In genomic region chr3:28031643-28032243, GRCm38 (mm10) we compare ENCODE assay signal across 9 mouse cellular contexts.
DNase-seq lines count a peak whose midpoint lies in the region; ATAC-seq and TF ChIP-seq lines count a peak whose summit lies in the region.
"Had no signal": no experiment of that assay in that cellular context is flagged by ENCODE, and none has a peak within 500 bp of the region (broad histone marks: within the 10 kb centered on the region; RNA-seq: fewer than 3 reads in every experiment).

No protein-coding gene starts in this region.

- DNase-seq in right cerebral cortex, postnatal 10 days (ENCODE audit: low spot score in 2 of 2) = peak; percentile 53 to 55
- DNase-seq in right cerebral cortex, adult 18-20 months = no peak
- no peak for DNase-seq in forebrain, postnatal 0 days
- DNase-seq in thymus, postnatal 25 days = peak; percentile 49
- DNase-seq in adrenal gland, adult 8-10 months = no peak
- DNase-seq in MN1 (ENCODE audit: low spot score) = no peak

- no peaks in the 10 kb centered on the region for H3K36me3 ChIP-seq in forebrain, postnatal 0 days (ENCODE audit: insufficient read depth)
- no peaks in the 10 kb centered on the region for H3K36me3 ChIP-seq in liver, embryonic 16.5 days (ENCODE audit: control insufficient read depth, insufficient read depth)

- 33% methylated on average over 7 of the region's 7 CpGs for WGBS in forebrain, postnatal 0 days
- 30% methylated on average over 7 of the region's 7 CpGs for WGBS in liver, embryonic 16.5 days (ENCODE audit: insufficient replicate concordance)

- H3K27ac ChIP-seq in forebrain, postnatal 0 days (ENCODE audit: low read depth, low read length) = no peak overlapping the region
- no peak overlapping the region for H3K27ac ChIP-seq in liver, embryonic 16.5 days (ENCODE audit: low read length)
- H3K27ac ChIP-seq: heart, adult 2 months had no signal

- H3K4me1 ChIP-seq in forebrain, postnatal 0 days (ENCODE audit: insufficient read depth) = 0 out of 2 replicates have a peak, but pooled peaks cover 7% of the 10 kb centered on the region
- peaks cover 5% of the 10 kb centered on the region for H3K4me1 ChIP-seq in liver, embryonic 16.5 days (ENCODE audit: control insufficient read depth, low read depth, low read length)
- H3K4me1 ChIP-seq: megakaryocyte, embryonic 14.5 days had no signal

- no peaks in the 10 kb centered on the region for H3K9me3 ChIP-seq in forebrain, postnatal 0 days (ENCODE audit: low read length)
- no peaks in the 10 kb centered on the region for H3K9me3 ChIP-seq in liver, embryonic 16.5 days (replicated peaks; ENCODE audit: control insufficient read depth, low read length)
- H3K9me3 ChIP-seq: megakaryocyte, embryonic 14.5 days had no signal

- peak; percentile 29; the same call in 1 of the 2 replicates for ATAC-seq in forebrain, postnatal 0 days
- peak; percentile 49; the same call in 1 of the 2 replicates for ATAC-seq in liver, embryonic 16.5 days (ENCODE audit: low read depth)

- no peak overlapping the region for H3K4me3 ChIP-seq in forebrain, postnatal 0 days (ENCODE audit: low read depth, low read length)
- no peak overlapping the region for H3K4me3 ChIP-seq in liver, embryonic 16.5 days (ENCODE audit: low read depth, low read length)
- H3K4me3 ChIP-seq: heart, adult 2 months; megakaryocyte, embryonic 14.5 days had no signal

- TF ChIP-seq CTCF in forebrain, postnatal 0 days (IDR thresholded peaks at IDR 0.05; ENCODE audit: low read depth) = no peak

- no peak overlapping the region for H3K4me2 ChIP-seq in forebrain, postnatal 0 days (ENCODE audit: low read depth)
- no peak overlapping the region for H3K4me2 ChIP-seq in liver, embryonic 16.5 days (ENCODE audit: low read depth, low read length)

- H3K9ac ChIP-seq in forebrain, postnatal 0 days = no peak overlapping the region
- no peak overlapping the region for H3K9ac ChIP-seq in liver, embryonic 16.5 days (ENCODE audit: low read depth, low read length)

- H3K27me3 ChIP-seq in forebrain, postnatal 0 days (ENCODE audit: insufficient read depth, low read length) = no peaks in the 10 kb centered on the region
- H3K27me3 ChIP-seq in liver, embryonic 16.5 days (ENCODE audit: control insufficient read depth, insufficient read depth, low read depth, low read length) = no peaks in the 10 kb centered on the region
- H3K27me3 ChIP-seq: megakaryocyte, embryonic 14.5 days had no signal

Comparison
In these comparisons a context has a peak if more than half of its experiments do, and no peak if none do; other contexts are left out.
1. DNase-seq: peak in right cerebral cortex, postnatal 10 days (2 of 2) and thymus, postnatal 25 days (single experiment); none in right cerebral cortex, adult 18-20 months (single experiment), forebrain, postnatal 0 days (single experiment), adrenal gland, adult 8-10 months (single experiment) and MN1 (single experiment).